Mouse (Mus musculus): ENCODE data around the gene Sh3bgrl2. TPM values are rescaled to one million over a fixed set of nuclear protein-coding genes. Genes with fewer than 3 reads are reported as not detected.

Gene Sh3bgrl2
- polyA plus RNA-seq, 1 experiment = 13.8 TPM

GRCm38 (mm10) chr9:83615912-83616585, 67.9 kb downstream of the Sh3bgrl2 start:
- Histone ChIP-seq H3K27ac (ENCODE audit: insufficient read depth, low read length) (no peak overlapping the region), H3K4me3 (ENCODE audit: insufficient read depth, low read length) (no peak overlapping the region), H3K4me1 (ENCODE audit: control insufficient read depth, insufficient read depth, low read length) (no peaks in the 10 kb centered on the region)
- no peak for TF ChIP-seq POLR2A (IDR thresholded peaks at IDR 0.05; ENCODE audit: extremely low read depth, insufficient read depth, low read length)
- TF ChIP-seq CTCF (IDR thresholded peaks at IDR 0.05; ENCODE audit: extremely low read depth, insufficient read depth, low read length) = no peak

- H3K4me1 ChIP-seq (ENCODE audit: control insufficient read depth, insufficient read depth, low read length) = no peaks in the 10 kb centered on the region
- TF ChIP-seq POLR2A (IDR thresholded peaks at IDR 0.05; ENCODE audit: extremely low read depth, insufficient read depth, low read length) (no peak), CTCF (IDR thresholded peaks at IDR 0.05; ENCODE audit: extremely low read depth, insufficient read depth, low read length) (no peak)
- H3K27ac ChIP-seq (ENCODE audit: insufficient read depth, low read length) = no peak overlapping the region
Measured at GRCm38 (mm10) chr9:83616586-83617081, 68.5 kb downstream of the Sh3bgrl2 start.

GRCm38 (mm10) chr9:83623455-83623854, 75.3 kb downstream of the Sh3bgrl2 start:
- TF ChIP-seq CTCF (IDR thresholded peaks at IDR 0.05; ENCODE audit: extremely low read depth, insufficient read depth, low read length) (no peak), POLR2A (IDR thresholded peaks at IDR 0.05; ENCODE audit: extremely low read depth, insufficient read depth, low read length) (no peak)
- Histone ChIP-seq H3K4me3 (ENCODE audit: insufficient read depth, low read length) (no peak overlapping the region), H3K4me1 (ENCODE audit: control insufficient read depth, insufficient read depth, low read length) (no peaks in the 10 kb centered on the region), H3K27ac (ENCODE audit: insufficient read depth, low read length) (no peak overlapping the region)

More at GRCm38 (mm10) chr9:83616586-83617081, 68.5 kb downstream of the Sh3bgrl2 start:
- H3K4me3 ChIP-seq (ENCODE audit: insufficient read depth, low read length) = no peak overlapping the region

- Histone ChIP-seq H3K4me1 (ENCODE audit: control insufficient read depth, insufficient read depth, low read length) (no peaks in the 10 kb centered on the region), H3K4me3 (ENCODE audit: insufficient read depth, low read length) (no peak overlapping the region), H3K27ac (ENCODE audit: insufficient read depth, low read length) (no peak overlapping the region)
- TF ChIP-seq POLR2A (IDR thresholded peaks at IDR 0.05; ENCODE audit: extremely low read depth, insufficient read depth, low read length) (no peak), CTCF (IDR thresholded peaks at IDR 0.05; ENCODE audit: extremely low read depth, insufficient read depth, low read length) (no peak)
Measured at GRCm38 (mm10) chr9:83624193-83624592, 76.1 kb downstream of the Sh3bgrl2 start.

GRCm38 (mm10) chr9:83625085-83625484, 77.0 kb downstream of the Sh3bgrl2 start:
- TF ChIP-seq POLR2A (IDR thresholded peaks at IDR 0.05; ENCODE audit: extremely low read depth, insufficient read depth, low read length) = no peak
- TF ChIP-seq CTCF (IDR thresholded peaks at IDR 0.05; ENCODE audit: extremely low read depth, insufficient read depth, low read length) = no peak
- Histone ChIP-seq H3K27ac (ENCODE audit: insufficient read depth, low read length) (no peak overlapping the region), H3K4me3 (ENCODE audit: insufficient read depth, low read length) (no peak overlapping the region), H3K4me1 (ENCODE audit: control insufficient read depth, insufficient read depth, low read length) (no peaks in the 10 kb centered on the region)

- Histone ChIP-seq H3K27ac (ENCODE audit: insufficient read depth, low read length) (no peak overlapping the region), H3K4me3 (ENCODE audit: insufficient read depth, low read length) (no peak overlapping the region), H3K4me1 (ENCODE audit: control insufficient read depth, insufficient read depth, low read length) (no peaks in the 10 kb centered on the region)
- TF ChIP-seq POLR2A (IDR thresholded peaks at IDR 0.05; ENCODE audit: extremely low read depth, insufficient read depth, low read length) = no peak
- TF ChIP-seq CTCF (IDR thresholded peaks at IDR 0.05; ENCODE audit: extremely low read depth, insufficient read depth, low read length) = no peak
Measured at GRCm38 (mm10) chr9:83628669-83629612, 80.8 kb downstream of the Sh3bgrl2 start.

- no peaks in the 10 kb centered on the region for H3K4me1 ChIP-seq (ENCODE audit: control insufficient read depth, insufficient read depth, low read length)
- H3K4me3 ChIP-seq (ENCODE audit: insufficient read depth, low read length) = no peak overlapping the region
- H3K27ac ChIP-seq (ENCODE audit: insufficient read depth, low read length) = no peak overlapping the region
- no peak for TF ChIP-seq POLR2A (IDR thresholded peaks at IDR 0.05; ENCODE audit: extremely low read depth, insufficient read depth, low read length)
- no peak for TF ChIP-seq CTCF (IDR thresholded peaks at IDR 0.05; ENCODE audit: extremely low read depth, insufficient read depth, low read length)
Measured at GRCm38 (mm10) chr9:83630341-83630740, 82.2 kb downstream of the Sh3bgrl2 start.

GRCm38 (mm10) chr9:83631920-83632319, 83.8 kb downstream of the Sh3bgrl2 start:
- Histone ChIP-seq H3K4me3 (ENCODE audit: insufficient read depth, low read length) (no peak overlapping the region), H3K4me1 (ENCODE audit: control insufficient read depth, insufficient read depth, low read length) (no peaks in the 10 kb centered on the region), H3K27ac (ENCODE audit: insufficient read depth, low read length) (no peak overlapping the region)
- TF ChIP-seq CTCF (IDR thresholded peaks at IDR 0.05; ENCODE audit: extremely low read depth, insufficient read depth, low read length) = no peak
- no peak for TF ChIP-seq POLR2A (IDR thresholded peaks at IDR 0.05; ENCODE audit: extremely low read depth, insufficient read depth, low read length)

- no peaks in the 10 kb centered on the region for H3K4me1 ChIP-seq (ENCODE audit: control insufficient read depth, insufficient read depth, low read length)
- H3K27ac ChIP-seq (ENCODE audit: insufficient read depth, low read length) = no peak overlapping the region
- no peak overlapping the region for H3K4me3 ChIP-seq (ENCODE audit: insufficient read depth, low read length)
- TF ChIP-seq CTCF (IDR thresholded peaks at IDR 0.05; ENCODE audit: extremely low read depth, insufficient read depth, low read length) (no peak), POLR2A (IDR thresholded peaks at IDR 0.05; ENCODE audit: extremely low read depth, insufficient read depth, low read length) (no peak)
Measured at GRCm38 (mm10) chr9:83634703-83635102, 86.6 kb downstream of the Sh3bgrl2 start.
